Mouse (Mus musculus): ENCODE data around the gene Srf. TPM values are rescaled to one million over a fixed set of nuclear protein-coding genes. Genes with fewer than 3 reads are reported as not detected.

Srf gene
- polyA plus RNA-seq, 1 experiment from 2014 or later, result 9.2 TPM

- Histone ChIP-seq H3K9me3 (ENCODE audit: control insufficient read depth, low read length) (no peaks in the 10 kb centered on the region), H3K27ac (ENCODE audit: low read depth, low read length) (no peak overlapping the region), H3K4me1 (replicated peaks; ENCODE audit: control insufficient read depth, insufficient read depth, low read length) (peaks cover 4% of the 10 kb centered on the region), H3K4me2 (peak overlapping the region; percentile 50), H3K9ac (ENCODE audit: low read depth, low read length) (no peak overlapping the region; the same call in 1 of the 2 replicates), H3K27me3 (replicated peaks; ENCODE audit: control insufficient read depth, insufficient read depth, low read length) (peaks cover 34% of the 10 kb centered on the region), H3K4me3 (ENCODE audit: low read depth, low read length) (peak overlapping the region; percentile 1; the same call in 1 of the 2 replicates), H3K36me3 (ENCODE audit: control insufficient read depth, insufficient read depth, low read length) (no peaks in the 10 kb centered on the region)
- ATAC-seq (replicated peaks; ENCODE audit: low FRiP score) (no peak; the same call in 1 of the 2 replicates), DNase-seq (ENCODE audit: low spot score) (no peak)
- 24% methylated on average over 25 of the region's 25 CpGs for WGBS
Observed at GRCm38 (mm10) chr17:46520385-46520979, 35.5 kb downstream of the Srf start.

DNA sequence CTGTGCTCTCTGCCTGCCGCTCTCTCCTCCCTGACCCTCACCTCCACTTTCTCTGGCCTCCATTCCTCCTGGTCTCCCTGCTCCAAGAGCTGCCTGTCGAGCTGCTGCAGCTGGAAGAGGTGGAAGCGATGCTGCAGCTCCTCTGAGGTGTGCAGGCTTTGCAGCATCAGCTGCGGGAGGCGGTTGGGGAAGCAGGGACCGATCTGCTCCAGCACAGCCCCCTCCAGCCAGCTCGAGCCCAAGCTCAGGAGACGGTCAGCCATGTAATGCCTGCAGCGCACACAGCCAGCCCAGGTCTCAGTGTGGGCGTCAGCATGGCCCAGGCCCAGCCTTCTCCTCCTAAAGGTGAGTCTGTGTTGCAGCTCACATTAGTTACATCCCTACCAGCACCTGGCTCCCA, 36.0 kb downstream of the Srf start:
- Histone ChIP-seq H3K27me3 (replicated peaks; ENCODE audit: control insufficient read depth, insufficient read depth, low read length) (peaks cover 34% of the 10 kb centered on the region), H3K9me3 (ENCODE audit: control insufficient read depth, low read length) (no peaks in the 10 kb centered on the region), H3K27ac (ENCODE audit: low read depth, low read length) (no peak overlapping the region), H3K36me3 (ENCODE audit: control insufficient read depth, insufficient read depth, low read length) (no peaks in the 10 kb centered on the region), H3K4me1 (replicated peaks; ENCODE audit: control insufficient read depth, insufficient read depth, low read length) (peaks cover 4% of the 10 kb centered on the region), H3K4me2 (peak overlapping the region; percentile 50; the same call in 1 of the 2 replicates), H3K4me3 (ENCODE audit: low read depth, low read length) (no peak overlapping the region), H3K9ac (ENCODE audit: low read depth, low read length) (no peak overlapping the region)
- 52% methylated on average over 10 of the region's 10 CpGs for WGBS
- ATAC-seq (replicated peaks; ENCODE audit: low FRiP score) (no peak), DNase-seq (ENCODE audit: low spot score) (no peak)

GRCm38 (mm10) chr17:46513329-46513728, 42.6 kb downstream of the Srf start:
- DNase-seq (ENCODE audit: low spot score), result no peak

GRCm38 (mm10) chr17:46511059-46511710, 44.8 kb downstream of the Srf start:
- no peak overlapping the region for H3K4me3 ChIP-seq (ENCODE audit: low read depth, low read length)
- no peaks in the 10 kb centered on the region for H3K9me3 ChIP-seq (ENCODE audit: control insufficient read depth, low read length)
- DNase-seq (ENCODE audit: low spot score), result no peak
- no peak overlapping the region for H3K9ac ChIP-seq (ENCODE audit: low read depth, low read length)
- H3K27me3 ChIP-seq (replicated peaks; ENCODE audit: control insufficient read depth, insufficient read depth, low read length), result no peaks in the 10 kb centered on the region
- 58% methylated on average over 11 of the region's 11 CpGs for WGBS
- no peaks in the 10 kb centered on the region for H3K4me1 ChIP-seq (replicated peaks; ENCODE audit: control insufficient read depth, insufficient read depth, low read length)
- no peak overlapping the region for H3K27ac ChIP-seq (ENCODE audit: low read depth, low read length)
- 0 out of 2 replicates have a peak, but pooled peaks have one; percentile 5 for ATAC-seq (replicated peaks; ENCODE audit: low FRiP score)
- H3K4me2 ChIP-seq, result no peak overlapping the region
- H3K36me3 ChIP-seq (ENCODE audit: control insufficient read depth, insufficient read depth, low read length), result no peaks in the 10 kb centered on the region

More at GRCm38 (mm10) chr17:46513329-46513728, 42.6 kb downstream of the Srf start:
- Histone ChIP-seq H3K4me2 (no peak overlapping the region), H3K27me3 (replicated peaks; ENCODE audit: control insufficient read depth, insufficient read depth, low read length) (no peaks in the 10 kb centered on the region), H3K27ac (ENCODE audit: low read depth, low read length) (no peak overlapping the region), H3K4me1 (replicated peaks; ENCODE audit: control insufficient read depth, insufficient read depth, low read length) (no peaks in the 10 kb centered on the region), H3K4me3 (ENCODE audit: low read depth, low read length) (no peak overlapping the region), H3K36me3 (ENCODE audit: control insufficient read depth, insufficient read depth, low read length) (no peaks in the 10 kb centered on the region), H3K9ac (ENCODE audit: low read depth, low read length) (no peak overlapping the region), H3K9me3 (ENCODE audit: control insufficient read depth, low read length) (no peaks in the 10 kb centered on the region)
- ATAC-seq (replicated peaks; ENCODE audit: low FRiP score), result no peak
- WGBS, result 51% methylated on average over 2 of the region's 2 CpGs

DNA sequence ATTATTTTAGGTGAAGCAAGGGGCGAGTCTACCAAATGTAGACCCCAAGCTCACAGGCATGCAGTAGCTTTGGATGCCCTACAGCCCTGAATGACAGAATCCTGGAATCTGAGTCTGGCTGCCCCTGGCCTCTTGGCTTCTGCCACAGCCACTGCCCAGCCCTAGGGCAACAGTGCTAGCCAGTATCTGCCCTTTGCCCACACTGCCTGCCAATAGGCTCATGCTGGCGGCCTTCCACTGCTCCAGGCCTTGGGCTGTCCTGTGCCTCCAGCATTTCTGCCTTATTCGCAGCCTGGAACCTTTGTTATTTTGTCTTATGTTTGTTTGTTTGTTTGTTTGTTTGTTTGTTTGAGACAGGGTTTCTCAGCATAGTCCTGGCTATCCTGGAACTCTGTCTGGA, 50.4 kb downstream of the Srf start:
- Histone ChIP-seq H3K9ac (ENCODE audit: low read depth, low read length) (no peak overlapping the region), H3K4me1 (replicated peaks; ENCODE audit: control insufficient read depth, insufficient read depth, low read length) (no peaks in the 10 kb centered on the region), H3K27me3 (replicated peaks; ENCODE audit: control insufficient read depth, insufficient read depth, low read length) (no peaks in the 10 kb centered on the region), H3K4me2 (no peak overlapping the region), H3K36me3 (ENCODE audit: control insufficient read depth, insufficient read depth, low read length) (no peaks in the 10 kb centered on the region), H3K27ac (ENCODE audit: low read depth, low read length) (no peak overlapping the region), H3K4me3 (ENCODE audit: low read depth, low read length) (no peak overlapping the region), H3K9me3 (ENCODE audit: control insufficient read depth, low read length) (no peaks in the 10 kb centered on the region)
- 80% methylated on average over 3 of the region's 3 CpGs for WGBS
- DNase-seq (ENCODE audit: low spot score), result no peak
- ATAC-seq (replicated peaks; ENCODE audit: low FRiP score), result no peak

DNA sequence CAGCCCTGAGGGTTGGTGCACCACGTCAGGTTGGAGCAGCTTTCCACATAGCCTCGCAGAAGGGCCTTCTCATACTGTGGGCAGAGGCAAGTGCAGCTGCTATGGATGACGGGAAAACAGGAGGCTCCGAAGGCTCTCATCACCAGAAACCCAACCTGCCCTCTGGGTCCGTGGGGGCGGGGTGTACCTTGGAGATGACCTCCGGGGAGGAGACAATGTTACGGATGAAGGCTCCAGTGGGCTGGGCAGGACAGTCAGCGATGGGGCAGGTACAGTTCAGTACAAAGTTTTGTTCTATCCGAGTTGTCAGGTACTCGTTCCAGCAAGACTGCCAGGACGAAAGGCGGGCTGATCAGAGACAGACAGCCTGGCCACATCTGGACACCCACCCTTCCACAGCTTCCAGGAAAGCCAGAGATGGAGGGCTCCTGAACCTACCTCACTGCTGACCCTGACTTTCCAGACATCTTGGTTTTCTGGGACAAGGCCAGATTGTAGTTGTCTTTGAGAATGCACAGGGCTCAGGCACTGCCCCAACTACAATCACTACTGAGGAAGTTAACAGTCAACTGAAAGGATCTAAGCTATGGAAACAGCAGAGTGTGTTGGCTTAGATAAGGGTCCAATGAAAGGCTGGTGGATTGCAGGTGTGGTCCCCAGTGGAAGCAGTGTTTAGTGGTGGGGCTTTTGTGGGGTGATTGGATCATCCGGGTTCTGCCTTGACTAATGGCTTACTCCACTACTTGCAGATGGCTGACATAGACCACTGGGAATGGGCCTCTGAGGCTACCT, 51.9 kb downstream of the Srf start:
- no peak overlapping the region for H3K4me3 ChIP-seq (ENCODE audit: low read depth, low read length)
- no peaks in the 10 kb centered on the region for H3K9me3 ChIP-seq (ENCODE audit: control insufficient read depth, low read length)
- no peak overlapping the region for H3K4me2 ChIP-seq
- no peaks in the 10 kb centered on the region for H3K27me3 ChIP-seq (replicated peaks; ENCODE audit: control insufficient read depth, insufficient read depth, low read length)
- ATAC-seq (replicated peaks; ENCODE audit: low FRiP score) (no peak), DNase-seq (ENCODE audit: low spot score) (no peak)
- no peak overlapping the region for H3K27ac ChIP-seq (ENCODE audit: low read depth, low read length)
- WGBS, result 77% methylated on average over 14 of the region's 14 CpGs
- H3K4me1 ChIP-seq (replicated peaks; ENCODE audit: control insufficient read depth, insufficient read depth, low read length), result no peaks in the 10 kb centered on the region
- H3K36me3 ChIP-seq (ENCODE audit: control insufficient read depth, insufficient read depth, low read length), result no peaks in the 10 kb centered on the region
- H3K9ac ChIP-seq (ENCODE audit: low read depth, low read length), result no peak overlapping the region

DNA sequence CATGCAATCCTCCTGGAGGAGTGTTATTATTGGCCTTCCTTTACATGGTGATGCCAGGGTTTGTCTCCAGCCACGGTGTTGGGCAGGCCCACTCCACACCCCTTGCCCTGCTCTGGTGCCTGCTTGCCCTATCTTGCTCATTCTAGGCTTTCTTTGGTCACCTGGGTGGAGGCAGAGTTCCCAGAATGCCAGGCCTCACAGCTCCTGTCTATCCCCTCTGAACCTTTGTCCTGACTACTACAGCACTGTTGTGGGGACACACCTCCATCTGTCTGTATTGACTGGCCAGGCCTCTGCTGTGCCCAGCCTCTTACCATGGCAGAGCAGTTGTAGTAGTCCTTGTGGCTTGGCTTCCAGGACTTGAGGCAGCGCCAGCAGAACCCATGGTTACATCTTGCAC, 53.2 kb downstream of the Srf start:
- Histone ChIP-seq H3K27ac (ENCODE audit: low read depth, low read length) (no peak overlapping the region), H3K27me3 (replicated peaks; ENCODE audit: control insufficient read depth, insufficient read depth, low read length) (no peaks in the 10 kb centered on the region), H3K9ac (ENCODE audit: low read depth, low read length) (no peak overlapping the region), H3K4me1 (replicated peaks; ENCODE audit: control insufficient read depth, insufficient read depth, low read length) (no peaks in the 10 kb centered on the region; the same call in 1 of the 2 replicates), H3K36me3 (ENCODE audit: control insufficient read depth, insufficient read depth, low read length) (peaks cover 3% of the 10 kb centered on the region; the same call in 1 of the 2 replicates), H3K4me2 (no peak overlapping the region), H3K9me3 (ENCODE audit: control insufficient read depth, low read length) (no peaks in the 10 kb centered on the region), H3K4me3 (ENCODE audit: low read depth, low read length) (no peak overlapping the region)
- WGBS, result 79% methylated on average over 2 of the region's 2 CpGs
- ATAC-seq (replicated peaks; ENCODE audit: low FRiP score), result no peak
- DNase-seq (ENCODE audit: low spot score), result no peak
